Mouse (Mus musculus): Measurements from ENCODE around the gene Ugt1a7c.

Ugt1a7c gene

DNA sequence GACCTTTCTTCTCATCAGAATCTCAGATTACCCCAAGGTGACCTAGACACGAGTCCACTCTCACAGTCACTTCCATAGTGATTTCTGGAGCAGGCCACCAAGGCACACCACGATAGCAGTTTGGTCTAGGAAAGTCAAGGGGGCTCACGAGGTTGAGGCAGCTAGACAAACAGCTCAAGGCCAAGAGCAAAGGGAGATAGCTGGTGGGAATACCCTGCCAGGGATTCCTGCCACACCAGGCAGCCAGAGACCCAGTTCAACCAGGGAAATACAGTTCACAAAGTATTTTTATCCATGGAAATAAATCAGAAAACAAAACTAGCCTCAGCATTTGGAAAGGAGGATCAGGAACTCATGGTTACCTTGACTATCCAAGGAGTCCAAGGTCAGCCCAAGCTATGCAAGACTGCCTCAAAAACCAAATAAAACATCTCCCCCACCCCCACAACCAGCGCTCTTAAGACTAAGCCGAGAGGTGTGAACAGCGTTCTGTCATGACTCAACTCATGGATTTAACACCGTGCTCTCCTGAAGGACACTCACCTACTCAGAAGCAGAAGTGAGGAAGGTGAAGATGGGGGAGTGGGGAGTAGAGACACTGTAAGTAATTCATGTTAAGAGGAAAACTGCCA, 169.5 kb downstream of the Ugt1a7c start:
- DNase-seq = no peak

DNA sequence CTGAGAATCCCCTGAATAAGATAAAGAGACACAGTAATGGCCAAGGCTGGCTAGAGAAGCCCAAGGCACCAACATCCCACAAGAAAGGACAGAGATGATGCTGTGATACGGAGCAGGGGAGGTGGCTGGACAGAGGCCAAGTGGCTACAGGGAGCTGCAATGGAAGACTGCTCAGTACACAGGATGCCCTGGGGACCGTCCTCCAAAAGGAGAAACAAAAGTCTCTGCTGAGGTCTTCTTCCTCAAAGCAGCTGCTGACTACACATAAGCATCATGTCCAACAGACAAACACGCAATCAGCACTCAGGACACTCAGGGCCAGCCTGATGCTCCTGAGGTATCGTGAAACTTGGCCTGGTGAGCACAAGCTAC, 170.0 kb downstream of the Ugt1a7c start:
- DNase-seq = no peak

DNA sequence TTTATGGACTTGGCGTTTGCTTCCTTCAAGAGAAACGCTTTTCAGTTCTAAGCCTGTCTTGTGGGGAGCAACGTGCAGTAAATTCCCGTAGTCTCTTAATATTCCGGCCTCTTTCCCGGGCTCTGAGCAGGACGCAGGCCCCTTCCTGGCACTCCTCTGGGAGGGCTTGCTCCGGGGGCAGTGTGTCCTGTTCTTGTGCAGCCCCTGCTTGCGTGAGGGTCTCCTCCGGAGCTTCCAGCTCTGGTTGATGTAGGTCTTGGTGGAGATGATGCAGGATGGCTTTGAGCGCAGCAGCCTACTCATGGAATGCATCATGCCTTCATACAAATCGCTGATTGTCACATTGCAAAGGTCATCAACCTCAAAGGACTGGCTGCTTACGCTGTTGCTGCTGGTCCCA, 171.3 kb downstream of the Ugt1a7c start:
- no peak for DNase-seq

DNA sequence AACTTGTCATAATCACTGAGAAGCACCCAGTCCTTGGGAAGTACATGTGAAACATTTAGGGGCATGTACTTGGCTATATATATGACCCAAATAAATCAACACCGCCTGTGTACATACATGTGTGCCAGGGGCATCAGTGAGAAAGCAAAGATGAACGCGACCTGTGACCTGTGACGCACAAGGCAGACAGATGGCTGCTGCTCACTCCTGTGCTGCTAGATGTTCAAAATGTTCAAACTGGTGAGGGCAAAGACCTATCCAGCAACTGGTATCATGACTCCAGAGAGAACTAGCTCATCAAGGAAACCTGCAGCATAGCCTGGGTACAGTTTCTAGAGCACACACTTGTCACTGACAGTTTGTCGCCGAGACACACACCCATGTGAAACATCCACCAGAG, 172.6 kb downstream of the Ugt1a7c start:
- DNase-seq = no peak

DNA sequence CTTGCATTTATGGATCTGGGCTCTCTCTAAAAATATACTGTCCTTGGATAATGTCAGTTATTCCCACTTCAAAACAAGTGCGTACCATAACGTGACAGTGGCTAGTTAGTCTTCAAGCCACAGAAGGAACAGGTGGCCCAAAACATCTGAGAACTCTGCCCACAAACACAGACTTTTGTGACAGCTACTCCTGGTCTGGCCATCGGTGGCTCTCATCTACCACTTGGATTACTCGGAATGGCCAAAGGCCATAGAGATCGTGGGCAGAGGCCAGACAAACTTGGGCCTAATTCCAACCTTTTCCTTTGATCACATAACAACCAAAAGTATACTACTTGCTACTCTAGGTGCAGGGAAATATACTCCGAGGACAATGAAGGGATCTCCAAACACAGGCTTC, 173.2 kb downstream of the Ugt1a7c start:
- no peak for DNase-seq
